Mouse (Mus musculus) bone marrow macrophage, adult 2 months (primary cell): ENCODE data around the gene Usp6nl.

Experiments
- CTCF ChIP-seq: IDR thresholded peaks from 2 replicates; pipeline ENCODE4 v1.5.1; 2012; ENCODE audit warnings: low read depth, mild to moderate bottlenecking, low read length, moderate library complexity
- POLR2A ChIP-seq: IDR thresholded peaks from 2 replicates; pipeline ENCODE4 v1.6.1; 2012; ENCODE audit warnings: mild to moderate bottlenecking, low read depth, low read length, borderline replicate concordance

- TF ChIP-seq CTCF, result no peak
- no peak for TF ChIP-seq POLR2A
Observed at GRCm38 (mm10) chr2:6328927-6329326, 6.5 kb downstream of the Usp6nl start.
